Mouse (Mus musculus): ENCODE results near the gene Cstb.
A peak's percentile ranks its signal among the peaks of the same experiment; 100 is the strongest.

Gene Cstb

GRCm38 (mm10) chr10:78417888-78418287 lies 7.6 kb upstream of the Cstb start:
- DNase-seq (ENCODE audit: low spot score in 2 of 2) = peak; percentile 47 to 51

- DNase-seq (ENCODE audit: low spot score in 2 of 2) = no peak
Observed at GRCm38 (mm10) chr10:78418791-78419190, 6.7 kb upstream of the Cstb start.

GRCm38 (mm10) chr10:78420929-78421328 lies 4.5 kb upstream of the Cstb start:
- no peak for DNase-seq (ENCODE audit: low spot score in 2 of 2)

DNA sequence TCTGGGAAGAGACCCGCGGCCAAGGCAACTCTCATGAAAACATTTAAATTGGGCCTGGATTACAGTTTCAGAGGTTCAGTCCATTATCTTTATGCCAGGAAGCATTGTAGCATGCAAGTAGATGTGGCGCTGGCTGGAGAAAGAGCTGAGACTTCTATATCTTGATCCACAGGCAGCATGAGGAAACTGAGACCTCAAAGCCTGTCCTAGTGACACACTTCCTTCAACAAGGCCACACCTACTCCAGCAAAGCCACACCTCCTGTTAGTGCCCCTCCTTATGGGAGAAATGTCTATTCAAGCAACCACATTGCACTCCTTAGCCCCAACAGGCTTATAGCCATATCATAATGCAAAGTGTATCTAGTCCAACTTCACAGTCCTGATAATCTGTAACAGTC lies 2.9 kb upstream of the Cstb start:
- DNase-seq (ENCODE audit: low spot score in 2 of 2) = no peak

GRCm38 (mm10) chr10:78426117-78426735 lies 757 bp downstream of the Cstb start:
- no peak for DNase-seq (ENCODE audit: low spot score in 2 of 2)

DNA sequence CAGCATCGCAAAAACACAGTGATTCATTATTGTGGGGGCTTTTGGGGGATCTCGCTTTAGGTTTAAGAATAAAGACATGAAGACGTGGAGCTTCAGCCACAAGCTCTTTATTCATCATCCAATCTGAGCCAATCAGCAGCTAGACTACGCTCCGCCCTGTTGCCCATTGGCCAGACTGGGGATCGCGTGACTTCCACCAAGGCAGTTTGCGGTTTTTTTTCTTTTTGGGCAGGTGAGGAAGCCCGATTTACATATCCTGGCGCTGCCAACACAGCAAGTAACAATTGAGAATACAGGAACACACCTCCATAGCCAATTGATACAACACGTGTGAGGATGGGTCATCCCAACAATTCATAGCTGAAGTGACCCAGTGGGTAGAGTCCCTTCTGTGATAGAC lies 2.6 kb downstream of the Cstb start:
- DNase-seq (ENCODE audit: low spot score in 2 of 2) = no peak

- no peak for DNase-seq (ENCODE audit: low spot score in 2 of 2)
Observed at GRCm38 (mm10) chr10:78429180-78429579, 3.7 kb downstream of the Cstb start.

DNA sequence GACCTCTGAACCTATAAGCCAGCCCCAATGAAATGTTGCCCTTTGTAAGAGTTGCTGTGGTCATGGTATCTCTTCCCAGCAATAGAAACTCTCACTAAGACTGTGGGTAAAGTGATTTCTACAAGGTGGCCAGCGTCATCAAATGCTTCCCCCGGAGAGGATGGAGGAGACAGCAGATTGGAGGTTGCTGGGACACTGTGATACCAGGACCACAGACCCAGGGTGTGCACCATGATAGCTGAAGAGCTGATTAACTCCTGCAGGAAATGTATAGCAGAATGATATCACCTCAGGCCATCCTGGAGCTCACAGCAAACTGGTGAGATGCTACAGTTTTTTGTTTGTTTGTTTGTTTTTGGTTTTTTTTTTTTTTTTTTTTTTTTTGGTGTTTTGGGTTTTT lies 4.3 kb downstream of the Cstb start:
- DNase-seq (ENCODE audit: low spot score in 2 of 2) = no peak

DNA sequence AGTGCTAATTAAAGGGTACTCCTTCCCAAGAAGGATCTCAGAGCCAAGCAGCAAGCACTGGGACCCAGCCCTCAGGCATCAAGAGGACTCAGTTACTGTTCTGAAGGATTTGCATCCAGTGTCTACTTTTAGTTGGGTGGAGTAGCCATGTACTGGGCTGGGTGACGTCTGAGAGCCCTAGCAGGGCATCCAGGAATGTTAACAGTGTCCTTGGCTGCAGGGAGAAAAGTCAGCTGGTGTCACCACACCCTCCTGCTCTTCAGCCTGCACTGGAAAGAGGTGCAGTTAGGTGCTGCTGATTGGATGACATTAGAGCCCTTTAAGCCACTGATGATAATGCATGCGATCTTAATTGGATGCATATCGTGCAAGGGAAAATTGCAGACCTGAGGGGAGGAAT lies 7.4 kb downstream of the Cstb start:
- no peak for DNase-seq (ENCODE audit: low spot score in 2 of 2)

DNA sequence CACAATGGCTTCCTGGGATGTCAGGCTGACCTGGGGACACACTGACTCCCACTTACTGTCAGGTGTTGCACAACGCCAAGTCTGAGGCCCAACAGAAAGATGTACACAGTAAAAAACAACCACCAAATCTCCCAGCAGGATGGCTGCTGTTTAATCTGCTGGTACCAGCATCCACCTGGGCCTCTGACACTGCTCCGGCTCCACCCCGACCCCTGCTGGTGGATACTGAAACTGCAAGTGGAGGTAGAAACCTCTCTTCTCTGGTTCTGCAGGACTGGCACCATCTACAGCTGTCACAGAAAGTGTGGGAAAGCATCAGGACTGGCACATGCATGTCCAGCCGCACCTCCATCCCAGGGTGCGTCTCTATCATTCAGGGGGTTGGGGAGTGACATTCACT lies 12.6 kb downstream of the Cstb start:
- DNase-seq (ENCODE audit: low spot score in 2 of 2) = peak; percentile 80 to 84

GRCm38 (mm10) chr10:78439550-78439949 lies 14.1 kb downstream of the Cstb start:
- no peak for DNase-seq (ENCODE audit: low spot score in 2 of 2)

- DNase-seq (ENCODE audit: low spot score in 2 of 2) = no peak
Observed at GRCm38 (mm10) chr10:78439990-78440389, 14.5 kb downstream of the Cstb start.

GRCm38 (mm10) chr10:78440812-78441211 lies 15.3 kb downstream of the Cstb start:
- DNase-seq (ENCODE audit: low spot score in 2 of 2) = no peak

DNA sequence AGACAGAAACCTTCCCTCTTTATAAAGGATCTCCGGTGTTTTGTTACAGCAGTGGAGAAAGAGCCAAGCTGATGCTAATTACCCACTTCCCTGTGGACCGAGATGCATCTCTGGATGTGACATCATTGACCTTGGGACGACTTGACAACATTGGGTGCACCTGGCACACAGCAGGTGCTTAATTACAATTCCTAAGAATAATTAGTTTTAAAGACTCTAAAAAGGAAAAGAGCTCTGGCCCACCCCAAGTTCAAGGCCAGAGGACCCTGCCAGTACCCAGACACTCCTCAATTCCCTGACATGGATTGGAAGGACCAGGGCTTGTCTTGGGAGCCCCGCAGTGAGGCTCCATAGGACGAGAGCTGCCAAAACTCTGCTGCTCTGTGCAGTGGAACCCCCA lies 16.1 kb downstream of the Cstb start:
- DNase-seq (ENCODE audit: low spot score in 2 of 2) = no peak

DNA sequence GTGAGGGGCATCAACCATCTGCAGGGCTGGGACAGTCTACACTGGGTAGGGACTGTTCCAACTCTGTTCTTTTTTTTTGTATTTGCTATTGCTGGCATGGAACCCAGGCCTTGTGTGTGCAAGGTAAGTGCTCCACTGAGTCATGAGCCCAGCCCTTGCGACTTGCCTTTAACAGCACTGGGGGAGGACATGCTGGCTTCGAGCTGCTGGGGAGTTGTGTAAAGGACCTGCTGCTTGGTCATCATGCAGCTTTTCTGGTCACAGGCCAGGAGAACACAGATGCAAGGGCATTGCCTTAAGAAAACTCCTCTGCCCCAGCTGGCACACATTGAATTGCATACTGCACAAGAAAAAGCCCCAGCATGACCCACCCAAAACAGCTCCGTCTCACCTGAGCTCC lies 16.8 kb downstream of the Cstb start:
- DNase-seq (ENCODE audit: low spot score in 2 of 2) = no peak

GRCm38 (mm10) chr10:78446195-78446594 lies 20.7 kb downstream of the Cstb start:
- DNase-seq (ENCODE audit: low spot score in 2 of 2) = no peak

GRCm38 (mm10) chr10:78447396-78447795 lies 21.9 kb downstream of the Cstb start:
- no peak for DNase-seq (ENCODE audit: low spot score in 2 of 2)

- no peak for DNase-seq (ENCODE audit: low spot score in 2 of 2)
Observed at GRCm38 (mm10) chr10:78450761-78451160, 25.3 kb downstream of the Cstb start.

DNA sequence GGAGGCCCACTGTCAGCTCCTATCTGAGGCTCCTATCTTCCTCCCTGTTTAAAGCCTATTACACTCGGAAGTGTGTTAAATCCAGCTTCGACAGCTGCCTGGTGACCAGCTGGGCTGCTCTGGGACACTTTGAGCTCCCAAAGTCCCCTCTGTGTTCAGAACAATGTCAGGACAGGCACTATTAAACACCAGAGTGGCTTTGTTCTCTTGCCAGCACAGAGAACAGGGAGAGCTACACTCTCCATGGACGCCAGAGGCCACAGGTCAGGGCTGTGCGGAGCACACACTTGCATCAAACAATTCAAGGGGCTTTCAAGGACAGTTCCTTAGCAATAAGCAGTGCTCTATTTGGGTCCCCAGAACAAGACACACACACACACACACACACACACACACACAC lies 27.2 kb downstream of the Cstb start:
- no peak for DNase-seq (ENCODE audit: low spot score in 2 of 2)

DNA sequence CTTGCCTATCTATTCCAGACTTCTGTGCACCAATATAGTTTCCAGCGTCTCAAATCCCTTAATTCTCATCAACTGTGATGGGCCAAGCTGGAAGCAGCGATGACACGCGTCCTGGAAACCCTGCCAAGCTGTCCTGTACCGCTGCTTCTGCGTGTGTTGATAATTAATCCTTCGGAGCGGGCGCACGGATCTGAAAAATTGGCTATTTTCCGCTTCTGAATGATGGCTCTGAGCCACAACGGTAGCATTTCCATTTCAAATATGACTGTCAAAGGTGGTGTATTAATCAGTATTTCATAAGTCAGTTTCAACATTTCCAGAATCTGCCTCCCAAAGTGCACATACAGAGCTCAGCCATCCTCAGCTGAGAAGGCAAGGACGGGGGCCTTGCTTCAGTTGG lies 31.2 kb downstream of the Cstb start:
- DNase-seq (ENCODE audit: low spot score in 2 of 2) = no peak

DNA sequence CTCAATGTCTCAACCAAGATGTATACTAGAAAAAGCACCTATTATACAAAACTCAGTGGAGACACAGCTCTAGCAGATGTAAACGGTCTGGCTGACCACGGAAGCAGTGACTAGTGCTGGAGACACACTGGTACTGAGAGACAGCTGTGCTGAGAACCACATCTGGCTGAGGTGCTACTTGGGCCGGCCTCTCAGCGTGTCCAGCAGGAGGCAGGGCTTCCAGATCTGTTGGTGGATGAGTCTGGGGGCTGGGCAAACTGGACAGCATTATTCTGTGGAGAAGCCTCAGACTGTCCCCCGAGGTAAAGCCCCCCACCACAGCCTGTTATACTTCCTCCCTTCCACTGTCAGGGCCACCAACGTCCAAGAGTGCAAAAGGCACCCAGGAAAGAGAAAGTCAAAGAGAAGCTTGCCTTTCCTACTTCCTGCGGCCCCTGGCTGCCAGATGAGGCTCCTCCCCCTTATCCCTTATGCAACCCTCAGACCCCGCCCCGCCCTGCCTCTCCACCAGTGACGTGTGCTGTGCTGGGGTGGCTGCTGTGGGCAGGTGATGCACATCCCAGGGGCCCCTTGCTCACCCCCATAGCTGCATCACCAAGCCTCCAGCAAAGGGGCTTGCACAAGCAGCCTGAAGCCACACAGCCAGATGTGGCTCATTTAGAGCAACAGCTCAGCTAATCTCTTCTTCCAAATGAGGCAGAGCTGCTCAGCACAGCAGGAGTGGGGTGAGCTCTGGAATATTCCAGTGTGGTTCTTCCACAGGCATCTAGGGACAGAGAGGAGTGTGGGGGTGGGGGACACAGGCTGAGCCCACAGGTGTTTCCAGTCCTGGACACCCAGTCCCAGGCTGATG lies 32.3 kb downstream of the Cstb start:
- peak; percentile 39 to 43 for DNase-seq (ENCODE audit: low spot score in 2 of 2)

DNA sequence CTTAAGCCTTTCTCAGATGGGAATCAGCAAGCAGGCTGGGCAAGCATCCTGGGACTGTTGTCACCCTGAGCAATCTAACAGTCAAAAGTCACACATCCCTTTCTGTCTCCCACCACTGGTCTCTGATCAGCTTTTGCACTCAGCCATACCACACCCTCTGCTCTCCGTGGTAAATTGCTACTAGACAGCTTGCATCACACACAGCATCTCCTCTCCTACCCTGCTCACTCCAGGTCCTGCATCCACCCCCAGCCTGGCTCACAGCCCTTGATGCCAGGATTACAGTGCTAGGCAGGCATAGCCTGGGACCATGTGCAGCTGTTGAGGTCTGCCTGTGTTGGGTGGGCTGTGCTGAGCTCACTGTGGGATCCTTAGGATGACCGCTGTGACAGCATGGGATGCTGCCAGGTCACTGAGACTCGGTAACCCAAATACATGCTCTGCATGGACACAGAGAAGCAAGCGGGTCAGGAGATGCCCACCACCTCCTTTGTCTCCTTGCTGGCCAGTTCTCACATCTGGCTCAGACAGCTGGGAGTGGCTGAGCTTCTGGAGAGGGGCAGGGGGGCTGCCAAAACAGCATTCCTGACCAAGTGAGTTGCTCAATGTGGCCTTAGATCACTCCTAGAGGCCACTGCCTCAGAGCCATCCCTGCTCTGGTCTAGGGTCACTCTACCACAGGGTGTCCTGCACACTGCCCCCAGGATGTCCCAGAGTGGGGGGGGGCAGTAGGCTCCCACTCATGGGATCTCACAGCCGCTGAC lies 33.1 kb downstream of the Cstb start:
- DNase-seq (ENCODE audit: low spot score in 2 of 2) = peak in 1 of 2 experiments; percentile 37

- no peak for DNase-seq (ENCODE audit: low spot score in 2 of 2)
Observed at GRCm38 (mm10) chr10:78460463-78460862, 35.0 kb downstream of the Cstb start.

All from frontal cortex, postnatal 36 days (tissue).